Mouse (Mus musculus) intestine, embryonic 16.5 days (tissue): ENCODE measurements around the gene Ubxn4. TPM values are rescaled to one million over a fixed set of nuclear protein-coding genes. Genes with fewer than 3 reads are reported as not detected.
"Not testable (repeated sequence)": the region's sequence is repeated elsewhere in the genome, so short reads cannot be mapped to it uniquely, and the experiment has no call there.

Source experiments
- ATAC-seq: fragments of 200-750 bp; cut with Nextera tagmentation; 2 replicates; pipeline ENCODE4 v1.8.0; 2017; ENCODE audit warnings: moderate TSS enrichment, moderate library complexity
- H3K27ac ChIP-seq: fragments of 300-500 bp; sonication (generic); 2 replicates; pipeline ENCODE4 v1.5.1; 2014; ENCODE audit warnings: mild to moderate bottlenecking, low read length
- H3K27me3 ChIP-seq: fragments of 300-500 bp; sonication (generic); replicated peaks from 2 replicates; pipeline ENCODE4 v1.6.1; 2014; ENCODE audit warnings: low read length, control low read depth, mixed read lengths; ENCODE audit not compliant: control insufficient read depth, insufficient read depth
- H3K36me3 ChIP-seq: fragments of 300-500 bp; sonication (generic); 2 replicates; pipeline ENCODE4 v1.6.1; 2014; ENCODE audit warnings: low read length, control low read depth; ENCODE audit not compliant: control insufficient read depth, insufficient read depth
- H3K4me1 ChIP-seq: fragments of 300-500 bp; sonication (generic); 2 replicates; pipeline ENCODE4 v1.6.1; 2014; ENCODE audit warnings: low read length, control low read depth, mixed read lengths; ENCODE audit not compliant: control insufficient read depth, insufficient read depth
- H3K4me2 ChIP-seq: fragments of 300-500 bp; sonication (generic); 2 replicates; pipeline ENCODE4 v1.6.1; 2014; ENCODE audit warnings: low read depth, low read length, control low read depth
- H3K4me3 ChIP-seq: fragments of 300-500 bp; sonication (generic); 2 replicates; pipeline ENCODE4 v1.5.1; 2014; ENCODE audit warnings: mild to moderate bottlenecking, low read length
- H3K9ac ChIP-seq: fragments of 300-500 bp; sonication (generic); 2 replicates; pipeline ENCODE4 v1.6.1; 2014; ENCODE audit warnings: low read depth, low read length
- H3K9me3 ChIP-seq: fragments of 300-500 bp; sonication (generic); 2 replicates; pipeline ENCODE4 v1.6.1; 2016; ENCODE audit warnings: low read length, control low read depth; ENCODE audit not compliant: control insufficient read depth
- WGBS: fragments of 180-500 bp; shearing (Covaris S2); extraction: QIAGEN DNeasy Blood & Tissue Kit; methylation state at CpG from one replicate; pipeline ENCODE4 v1.1.7; 2014; 5-methylcytosine and 5-hydroxymethylcytosine counted together
- polyA plus RNA-seq: library from polyadenylated mRNA; unstranded; fragments of >200 nt; fragmentation: Nextera tagmentation; extraction: Ambion mirVana; gene quantifications from 2 replicates; pipeline ENCODE4 v1.2.1, GENCODE M21; 2015

Ubxn4 gene
- polyA plus RNA-seq, 1 experiment from 2014 or later = 77.5 TPM

GRCm38 (mm10) chr1:128267061-128267460, 23.3 kb downstream of the Ubxn4 start:
- H3K4me3 ChIP-seq, ATAC-seq, H3K27me3 ChIP-seq, H3K9me3 ChIP-seq, H3K4me2 ChIP-seq, H3K9ac ChIP-seq, H3K27ac ChIP-seq, H3K4me1 ChIP-seq: not testable (repeated sequence)
- WGBS = 85% methylated on average over 7 of the region's 7 CpGs
- peaks cover 17% of the 10 kb centered on the region for H3K36me3 ChIP-seq

GRCm38 (mm10) chr1:128270731-128271130, 27.0 kb downstream of the Ubxn4 start:
- Histone ChIP-seq H3K4me2 (no peak overlapping the region), H3K4me3 (no peak overlapping the region), H3K36me3 (peaks cover 22% of the 10 kb centered on the region), H3K9ac (no peak overlapping the region), H3K27me3 (no peaks in the 10 kb centered on the region), H3K27ac (no peak overlapping the region), H3K4me1 (no peaks in the 10 kb centered on the region), H3K9me3 (no peaks in the 10 kb centered on the region)
- 86% methylated on average over 3 of the region's 3 CpGs for WGBS
- ATAC-seq = no peak

GRCm38 (mm10) chr1:128275908-128276307, 32.1 kb downstream of the Ubxn4 start:
- no peak overlapping the region for H3K27ac ChIP-seq
- H3K4me2 ChIP-seq = no peak overlapping the region
- no peaks in the 10 kb centered on the region for H3K4me1 ChIP-seq
- H3K4me3 ChIP-seq = no peak overlapping the region
- no peak for ATAC-seq
- no peak overlapping the region for H3K9ac ChIP-seq
- no peaks in the 10 kb centered on the region for H3K27me3 ChIP-seq
- H3K9me3 ChIP-seq = no peaks in the 10 kb centered on the region
- peaks cover 30% of the 10 kb centered on the region for H3K36me3 ChIP-seq
- WGBS = 94% methylated on average over 1 of the region's 1 CpGs

- ATAC-seq = peak; percentile 66; the same call in 1 of the 2 replicates
- Histone ChIP-seq H3K4me1 (no peaks in the 10 kb centered on the region), H3K9me3 (no peaks in the 10 kb centered on the region), H3K27ac (no peak overlapping the region), H3K9ac (no peak overlapping the region), H3K27me3 (no peaks in the 10 kb centered on the region), H3K4me3 (no peak overlapping the region), H3K4me2 (no peak overlapping the region), H3K36me3 (peaks cover 23% of the 10 kb centered on the region)
- 94% methylated on average over 3 of the region's 3 CpGs for WGBS
These were observed 34.8 kb downstream of the Ubxn4 start for GRCm38 (mm10) chr1:128278563-128278962.

- no peak overlapping the region for H3K4me3 ChIP-seq
- H3K9ac ChIP-seq = no peak overlapping the region
- 94% methylated on average over 3 of the region's 3 CpGs for WGBS
- no peaks in the 10 kb centered on the region for H3K27me3 ChIP-seq
- peaks cover 19% of the 10 kb centered on the region for H3K36me3 ChIP-seq
- no peak overlapping the region for H3K27ac ChIP-seq
- no peaks in the 10 kb centered on the region for H3K9me3 ChIP-seq
- H3K4me1 ChIP-seq = no peaks in the 10 kb centered on the region
- no peak overlapping the region for H3K4me2 ChIP-seq
- no peak for ATAC-seq
These were observed 38.0 kb downstream of the Ubxn4 start for GRCm38 (mm10) chr1:128281753-128282152.

- ATAC-seq = no peak
- H3K4me1 ChIP-seq = no peaks in the 10 kb centered on the region
- no peak overlapping the region for H3K27ac ChIP-seq
- no peak overlapping the region for H3K9ac ChIP-seq
- no peaks in the 10 kb centered on the region for H3K27me3 ChIP-seq
- H3K9me3 ChIP-seq = no peaks in the 10 kb centered on the region
- no peak overlapping the region for H3K4me2 ChIP-seq
- H3K4me3 ChIP-seq = no peak overlapping the region
- peaks cover 10% of the 10 kb centered on the region for H3K36me3 ChIP-seq
- 95% methylated on average over 3 of the region's 3 CpGs for WGBS
These were observed 39.2 kb downstream of the Ubxn4 start for GRCm38 (mm10) chr1:128282924-128283323.

GRCm38 (mm10) chr1:128284157-128284690, 40.5 kb downstream of the Ubxn4 start:
- Histone ChIP-seq H3K9me3 (no peaks in the 10 kb centered on the region), H3K36me3 (peaks cover 7% of the 10 kb centered on the region)
- 83% methylated on average over 8 of the region's 8 CpGs for WGBS

GRCm38 (mm10) chr1:128285136-128285535, 41.4 kb downstream of the Ubxn4 start:
- Histone ChIP-seq H3K4me1 (no peaks in the 10 kb centered on the region), H3K27me3 (no peaks in the 10 kb centered on the region), H3K4me2 (no peak overlapping the region), H3K27ac (no peak overlapping the region), H3K9ac (no peak overlapping the region), H3K9me3 (no peaks in the 10 kb centered on the region), H3K4me3 (no peak overlapping the region), H3K36me3 (peaks cover 1% of the 10 kb centered on the region; the same call in 1 of the 2 replicates)
- WGBS = 85% methylated on average over 9 of the region's 9 CpGs
- ATAC-seq = no peak

More at GRCm38 (mm10) chr1:128284157-128284690, 40.5 kb downstream of the Ubxn4 start:
- Histone ChIP-seq H3K9ac (no peak overlapping the region), H3K4me1 (no peaks in the 10 kb centered on the region), H3K27me3 (no peaks in the 10 kb centered on the region), H3K27ac (no peak overlapping the region), H3K4me3 (no peak overlapping the region), H3K4me2 (no peak overlapping the region)
- no peak for ATAC-seq

- H3K27me3 ChIP-seq = no peaks in the 10 kb centered on the region
- H3K4me3 ChIP-seq = no peak overlapping the region
- H3K4me1 ChIP-seq = no peaks in the 10 kb centered on the region
- no peak overlapping the region for H3K4me2 ChIP-seq
- WGBS = 91% methylated on average over 5 of the region's 5 CpGs
- H3K9ac ChIP-seq = no peak overlapping the region
- ATAC-seq = no peak
- H3K27ac ChIP-seq = no peak overlapping the region
- H3K36me3 ChIP-seq = no peaks in the 10 kb centered on the region
- H3K9me3 ChIP-seq = no peaks in the 10 kb centered on the region
These were observed 46.5 kb downstream of the Ubxn4 start for GRCm38 (mm10) chr1:128290295-128290694.

GRCm38 (mm10) chr1:128293524-128293923, 49.8 kb downstream of the Ubxn4 start:
- Histone ChIP-seq H3K36me3 (no peaks in the 10 kb centered on the region), H3K4me3 (no peak overlapping the region), H3K27me3 (no peaks in the 10 kb centered on the region), H3K4me1 (no peaks in the 10 kb centered on the region), H3K9me3 (no peaks in the 10 kb centered on the region), H3K27ac (no peak overlapping the region), H3K4me2 (no peak overlapping the region), H3K9ac (no peak overlapping the region)
- no peak for ATAC-seq
- 83% methylated on average over 12 of the region's 12 CpGs for WGBS
